Mouse (Mus musculus): ENCODE data around the gene Alk. TPM values are rescaled to one million over a fixed set of nuclear protein-coding genes. Genes with fewer than 3 reads are reported as not detected.

Gene Alk
- polyA plus RNA-seq, 1 experiment from 2014 or later: 0.44 TPM

DNA sequence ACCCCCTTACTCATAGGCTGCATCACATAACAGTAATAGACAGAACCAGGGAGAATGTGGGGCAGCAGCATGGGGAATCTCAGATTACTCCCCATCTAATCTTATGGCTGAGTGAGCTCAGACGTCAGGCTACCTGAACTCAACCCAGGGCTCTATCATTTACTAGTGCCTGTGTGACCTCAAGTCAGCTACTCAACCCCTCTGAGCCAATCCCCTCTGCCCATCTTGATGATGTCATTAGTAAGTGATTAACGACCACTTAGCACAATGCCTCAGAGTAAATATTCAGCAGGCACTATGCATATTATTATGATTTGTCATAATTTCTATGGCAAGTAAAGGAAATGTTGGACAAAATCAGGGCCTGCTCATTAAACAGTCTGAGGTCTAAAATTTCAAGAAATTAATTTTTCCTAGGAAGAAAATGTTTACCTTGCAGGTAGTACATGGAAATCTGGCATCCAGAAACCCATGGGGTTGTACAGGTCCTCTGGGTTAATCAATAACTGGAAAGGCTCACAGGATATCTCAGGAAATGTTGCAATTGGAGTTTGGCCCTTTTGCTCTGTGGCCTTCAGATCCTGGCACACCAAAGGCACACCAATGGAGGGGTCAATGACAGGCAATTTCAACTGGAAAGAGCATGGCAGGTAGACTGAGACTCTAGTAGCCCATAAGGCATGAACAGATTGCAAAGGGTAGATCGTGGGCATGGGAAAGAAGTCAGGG is 204.9 kb downstream of the Alk start:
- H3K27ac ChIP-seq (replicated peaks): no peak overlapping the region
- H3K9me3 ChIP-seq: no peaks in the 10 kb centered on the region
- no peaks in the 10 kb centered on the region for H3K27me3 ChIP-seq (replicated peaks)
- no peak overlapping the region for H3K4me3 ChIP-seq
- H3K9ac ChIP-seq: no peak overlapping the region
- WGBS: 65% methylated on average over 3 of the region's 3 CpGs
- no peak for ATAC-seq (ENCODE audit: extremely low read depth, insufficient number of reproducible peaks, low FRiP score, low TSS enrichment)
- no peaks in the 10 kb centered on the region for H3K36me3 ChIP-seq
- H3K4me2 ChIP-seq: no peak overlapping the region
- no peaks in the 10 kb centered on the region for H3K4me1 ChIP-seq

GRCm38 (mm10) chr17:72395956-72396355 is 208.5 kb downstream of the Alk start:
- no peak overlapping the region for H3K27ac ChIP-seq (replicated peaks)
- no peak overlapping the region for H3K4me3 ChIP-seq
- H3K36me3 ChIP-seq: no peaks in the 10 kb centered on the region
- no peaks in the 10 kb centered on the region for H3K9me3 ChIP-seq
- no peaks in the 10 kb centered on the region for H3K4me1 ChIP-seq
- 52% methylated on average over 8 of the region's 8 CpGs for WGBS
- no peak for ATAC-seq (ENCODE audit: extremely low read depth, insufficient number of reproducible peaks, low FRiP score, low TSS enrichment)
- H3K4me2 ChIP-seq: no peak overlapping the region
- no peak overlapping the region for H3K9ac ChIP-seq
- no peaks in the 10 kb centered on the region for H3K27me3 ChIP-seq (replicated peaks)

GRCm38 (mm10) chr17:72368991-72369390 is 235.4 kb downstream of the Alk start:
- H3K9ac ChIP-seq: no peak overlapping the region
- H3K4me3 ChIP-seq: no peak overlapping the region
- no peak overlapping the region for H3K27ac ChIP-seq (replicated peaks)
- H3K9me3 ChIP-seq: 0 out of 2 replicates have a peak, but pooled peaks cover under 1% of the 10 kb centered on the region
- WGBS: 76% methylated on average over 4 of the region's 4 CpGs
- H3K4me2 ChIP-seq: no peak overlapping the region
- ATAC-seq (ENCODE audit: extremely low read depth, insufficient number of reproducible peaks, low FRiP score, low TSS enrichment): no peak
- no peaks in the 10 kb centered on the region for H3K27me3 ChIP-seq (replicated peaks)
- no peaks in the 10 kb centered on the region for H3K36me3 ChIP-seq
- H3K4me1 ChIP-seq: no peaks in the 10 kb centered on the region

GRCm38 (mm10) chr17:72362811-72363496 is 241.5 kb downstream of the Alk start:
- Histone ChIP-seq H3K4me1 (no peaks in the 10 kb centered on the region), H3K4me2 (no peak overlapping the region), H3K9ac (no peak overlapping the region), H3K36me3 (no peaks in the 10 kb centered on the region), H3K27ac (replicated peaks) (no peak overlapping the region), H3K4me3 (no peak overlapping the region), H3K9me3 (no peaks in the 10 kb centered on the region), H3K27me3 (replicated peaks) (no peaks in the 10 kb centered on the region)
- WGBS: 81% methylated on average over 10 of the region's 10 CpGs
- ATAC-seq (ENCODE audit: extremely low read depth, insufficient number of reproducible peaks, low FRiP score, low TSS enrichment): no peak

GRCm38 (mm10) chr17:72361961-72362360 is 242.5 kb downstream of the Alk start:
- no peak overlapping the region for H3K4me2 ChIP-seq
- 76% methylated on average over 4 of the region's 4 CpGs for WGBS
- H3K9ac ChIP-seq: no peak overlapping the region
- no peak for ATAC-seq (ENCODE audit: extremely low read depth, insufficient number of reproducible peaks, low FRiP score, low TSS enrichment)
- H3K4me1 ChIP-seq: no peaks in the 10 kb centered on the region
- no peaks in the 10 kb centered on the region for H3K9me3 ChIP-seq
- no peaks in the 10 kb centered on the region for H3K36me3 ChIP-seq
- H3K27me3 ChIP-seq (replicated peaks): no peaks in the 10 kb centered on the region
- H3K27ac ChIP-seq (replicated peaks): no peak overlapping the region
- no peak overlapping the region for H3K4me3 ChIP-seq

GRCm38 (mm10) chr17:72356759-72357302 is 247.6 kb downstream of the Alk start:
- no peaks in the 10 kb centered on the region for H3K27me3 ChIP-seq (replicated peaks)

GRCm38 (mm10) chr17:72339437-72339836 is 265.0 kb downstream of the Alk start:
- no peaks in the 10 kb centered on the region for H3K4me1 ChIP-seq
- H3K36me3 ChIP-seq: no peaks in the 10 kb centered on the region
- no peak overlapping the region for H3K4me3 ChIP-seq
- H3K9me3 ChIP-seq: no peaks in the 10 kb centered on the region
- 75% methylated on average over 4 of the region's 4 CpGs for WGBS
- H3K4me2 ChIP-seq: no peak overlapping the region
- no peak for ATAC-seq (ENCODE audit: extremely low read depth, insufficient number of reproducible peaks, low FRiP score, low TSS enrichment)
- no peaks in the 10 kb centered on the region for H3K27me3 ChIP-seq (replicated peaks)
- H3K27ac ChIP-seq (replicated peaks): no peak overlapping the region
- H3K9ac ChIP-seq: no peak overlapping the region

More at GRCm38 (mm10) chr17:72356759-72357302, 247.6 kb downstream of the Alk start:
- H3K27ac ChIP-seq (replicated peaks): no peak overlapping the region
- no peak overlapping the region for H3K4me3 ChIP-seq
- no peak overlapping the region for H3K9ac ChIP-seq
- H3K36me3 ChIP-seq: no peaks in the 10 kb centered on the region
- WGBS: 62% methylated on average over 5 of the region's 5 CpGs
- H3K4me1 ChIP-seq: no peaks in the 10 kb centered on the region
- no peaks in the 10 kb centered on the region for H3K9me3 ChIP-seq
- H3K4me2 ChIP-seq: no peak overlapping the region
- ATAC-seq (ENCODE audit: extremely low read depth, insufficient number of reproducible peaks, low FRiP score, low TSS enrichment): no peak

DNA sequence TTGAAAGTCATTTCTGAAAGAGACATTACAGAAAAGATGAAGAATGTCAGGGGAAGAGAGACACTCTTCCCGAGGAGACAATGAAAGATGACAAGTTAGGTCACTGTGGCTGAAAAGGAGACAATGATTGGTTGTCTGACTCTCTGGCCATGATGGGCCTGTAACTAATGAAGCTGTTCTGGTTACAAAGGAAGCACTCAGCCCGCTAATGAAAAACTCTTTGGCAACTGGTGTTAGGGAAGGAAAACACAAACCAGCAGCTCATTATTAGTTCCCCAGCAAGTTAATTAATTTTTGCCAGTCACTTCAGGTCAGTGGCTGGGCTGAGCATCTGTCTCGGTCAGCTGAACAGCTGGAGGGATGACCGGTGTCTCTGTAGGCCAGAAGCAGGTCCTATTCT is 271.5 kb downstream of the Alk start:
- ATAC-seq (ENCODE audit: extremely low read depth, insufficient number of reproducible peaks, low FRiP score, low TSS enrichment): no peak
- no peaks in the 10 kb centered on the region for H3K36me3 ChIP-seq
- H3K4me3 ChIP-seq: no peak overlapping the region
- no peak overlapping the region for H3K27ac ChIP-seq (replicated peaks)
- H3K9ac ChIP-seq: no peak overlapping the region
- no peaks in the 10 kb centered on the region for H3K4me1 ChIP-seq
- WGBS: 74% methylated on average over 4 of the region's 4 CpGs
- H3K9me3 ChIP-seq: no peaks in the 10 kb centered on the region
- H3K27me3 ChIP-seq (replicated peaks): no peaks in the 10 kb centered on the region
- no peak overlapping the region for H3K4me2 ChIP-seq

- Histone ChIP-seq H3K36me3 (no peaks in the 10 kb centered on the region), H3K4me3 (no peak overlapping the region), H3K9ac (no peak overlapping the region), H3K4me1 (no peaks in the 10 kb centered on the region), H3K9me3 (no peaks in the 10 kb centered on the region), H3K27ac (replicated peaks) (no peak overlapping the region), H3K27me3 (replicated peaks) (no peaks in the 10 kb centered on the region), H3K4me2 (no peak overlapping the region)
- WGBS: 78% methylated on average over 4 of the region's 4 CpGs
- ATAC-seq (ENCODE audit: extremely low read depth, insufficient number of reproducible peaks, low FRiP score, low TSS enrichment): no peak
Measured at GRCm38 (mm10) chr17:72325941-72326340, 278.5 kb downstream of the Alk start.

- no peaks in the 10 kb centered on the region for H3K9me3 ChIP-seq
- ATAC-seq (ENCODE audit: extremely low read depth, insufficient number of reproducible peaks, low FRiP score, low TSS enrichment): no peak
- no peaks in the 10 kb centered on the region for H3K4me1 ChIP-seq
- no peak overlapping the region for H3K27ac ChIP-seq (replicated peaks)
- H3K27me3 ChIP-seq (replicated peaks): no peaks in the 10 kb centered on the region
- H3K4me3 ChIP-seq: no peak overlapping the region
- no peak overlapping the region for H3K4me2 ChIP-seq
- H3K36me3 ChIP-seq: no peaks in the 10 kb centered on the region
- H3K9ac ChIP-seq: no peak overlapping the region
Measured at GRCm38 (mm10) chr17:72319576-72319975, 284.9 kb downstream of the Alk start.

DNA sequence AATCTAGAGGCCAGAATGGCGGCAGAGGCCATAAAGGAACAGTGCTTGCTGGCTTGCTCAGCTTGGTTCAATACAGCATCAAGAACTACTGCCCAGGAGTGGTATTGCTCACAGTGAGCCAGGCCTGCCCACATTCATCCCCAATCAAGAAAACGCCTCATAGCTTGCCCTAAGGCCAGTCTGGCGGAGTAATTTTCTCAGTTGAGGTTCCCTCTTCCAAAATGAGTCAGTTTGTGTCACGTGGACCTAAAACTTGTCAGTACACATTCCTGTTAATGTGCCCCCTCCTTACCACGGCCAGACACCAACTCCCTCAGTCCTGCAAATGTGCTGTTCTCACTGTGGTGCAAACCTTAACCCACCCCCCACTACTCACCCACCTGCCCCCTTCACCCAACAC is 304.8 kb downstream of the Alk start:
- ATAC-seq (ENCODE audit: extremely low read depth, insufficient number of reproducible peaks, low FRiP score, low TSS enrichment): no peak
- Histone ChIP-seq H3K9ac (no peak overlapping the region), H3K4me3 (no peak overlapping the region), H3K4me2 (no peak overlapping the region), H3K27ac (replicated peaks) (no peak overlapping the region), H3K36me3 (no peaks in the 10 kb centered on the region), H3K9me3 (no peaks in the 10 kb centered on the region), H3K4me1 (peaks cover 12% of the 10 kb centered on the region), H3K27me3 (replicated peaks) (no peaks in the 10 kb centered on the region)
- 81% methylated on average over 5 of the region's 5 CpGs for WGBS

DNA sequence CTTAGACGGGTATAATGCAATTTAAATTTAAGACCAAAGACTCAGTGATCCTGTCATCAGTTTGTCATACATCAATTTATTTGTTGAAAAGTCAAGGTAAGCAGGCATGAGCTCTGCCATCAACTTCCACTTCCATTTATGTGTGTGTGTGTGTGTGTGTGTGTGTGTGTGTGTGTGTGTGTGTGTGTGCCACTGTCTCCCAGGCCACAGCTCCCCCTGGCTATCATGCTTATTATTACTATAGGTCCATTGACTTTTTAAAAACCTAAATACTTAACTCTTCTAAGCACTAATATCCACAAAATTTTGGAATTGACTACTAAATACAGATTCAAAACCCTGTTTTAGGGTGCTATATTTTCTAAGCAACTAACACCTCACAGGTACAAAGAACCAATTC is 308.1 kb downstream of the Alk start:
- H3K4me1 ChIP-seq: no peaks in the 10 kb centered on the region
- H3K9ac ChIP-seq: no peak overlapping the region
- no peak overlapping the region for H3K4me2 ChIP-seq
- H3K27ac ChIP-seq (replicated peaks): no peak overlapping the region
- no peak overlapping the region for H3K4me3 ChIP-seq
- H3K27me3 ChIP-seq (replicated peaks): no peaks in the 10 kb centered on the region
- H3K36me3 ChIP-seq: no peaks in the 10 kb centered on the region
- WGBS: 77% methylated on average over 1 of the region's 1 CpGs
- ATAC-seq (ENCODE audit: extremely low read depth, insufficient number of reproducible peaks, low FRiP score, low TSS enrichment): no peak
- H3K9me3 ChIP-seq: no peaks in the 10 kb centered on the region
